Mouse (Mus musculus) thymus, postnatal 14 days (tissue): ENCODE measurements at regions not wholly inside any gene's neighbourhood (a gene's known extent, or its start where the extent isn't known, plus 50 kb on each side); places are given as distances from the start of the nearest gene placed in this dataset.

Source experiments
- DNase-seq: peaks from one replicate; pipeline ENCODE4 v3.0.0; 2021

- peak; percentile 90 for DNase-seq
Measured at GRCm38 (mm10) chr1:60823006-60823665, 63.7 kb upstream of the Ctla4 start.

- DNase-seq, result no peak
Measured at GRCm38 (mm10) chr1:60824218-60825125, 62.3 kb upstream of the Ctla4 start.

- no peak for DNase-seq
Measured at GRCm38 (mm10) chr1:60825256-60826186, 61.3 kb upstream of the Ctla4 start.

- no peak for DNase-seq
Measured at GRCm38 (mm10) chr1:60826981-60827380, 59.8 kb upstream of the Ctla4 start.

- no peak for DNase-seq
Measured at GRCm38 (mm10) chr1:60828152-60828551, 58.6 kb upstream of the Ctla4 start.

GRCm38 (mm10) chr1:60829849-60830248 lies 57.0 kb upstream of the Ctla4 start:
- no peak for DNase-seq

- no peak for DNase-seq
Measured at GRCm38 (mm10) chr1:60833668-60834067, 53.1 kb upstream of the Ctla4 start.
